Mouse (Mus musculus) lung, postnatal 10 days (tissue): ENCODE measurements around the gene Mdfic.
A peak's percentile ranks its signal among the peaks of the same experiment; 100 is the strongest.

Experiments
- DNase-seq: peaks from one replicate; pipeline ENCODE4 v3.0.0; 2021

The Mdfic gene

GRCm38 (mm10) chr6:15793602-15794345 is 73.3 kb downstream of the Mdfic start:
- peak; percentile 59 for DNase-seq

- DNase-seq, result no peak
These were observed 74.3 kb downstream of the Mdfic start for GRCm38 (mm10) chr6:15794801-15795200.

GRCm38 (mm10) chr6:15807382-15807781 is 86.9 kb downstream of the Mdfic start:
- DNase-seq, result no peak

DNA sequence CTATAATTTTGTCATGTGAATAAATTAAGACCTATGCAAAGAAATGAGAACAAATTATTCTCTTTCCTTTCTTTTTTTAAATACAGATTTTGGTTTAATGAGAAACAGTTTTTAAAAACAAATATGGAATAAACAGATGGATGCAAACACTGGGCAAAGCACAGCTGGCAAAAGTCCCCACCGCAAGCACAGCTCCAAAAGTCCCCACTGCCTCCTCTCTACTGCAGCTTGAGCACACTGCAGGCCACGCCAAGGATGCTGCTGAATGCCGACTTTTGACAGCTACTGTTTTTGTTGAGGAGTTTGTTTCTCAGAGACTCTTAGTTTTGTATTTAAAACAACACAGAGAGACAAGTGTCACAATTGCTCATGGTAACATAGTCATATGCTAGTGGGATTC is 104.8 kb downstream of the Mdfic start:
- no peak for DNase-seq

- DNase-seq, result no peak
These were observed 109.4 kb downstream of the Mdfic start for GRCm38 (mm10) chr6:15829812-15830211.

- no peak for DNase-seq
These were observed 110.2 kb downstream of the Mdfic start for GRCm38 (mm10) chr6:15830651-15831050.

GRCm38 (mm10) chr6:15837695-15838094 is 117.2 kb downstream of the Mdfic start:
- no peak for DNase-seq

- DNase-seq, result peak; percentile 28
These were observed 119.4 kb downstream of the Mdfic start for GRCm38 (mm10) chr6:15839831-15840230.

DNA sequence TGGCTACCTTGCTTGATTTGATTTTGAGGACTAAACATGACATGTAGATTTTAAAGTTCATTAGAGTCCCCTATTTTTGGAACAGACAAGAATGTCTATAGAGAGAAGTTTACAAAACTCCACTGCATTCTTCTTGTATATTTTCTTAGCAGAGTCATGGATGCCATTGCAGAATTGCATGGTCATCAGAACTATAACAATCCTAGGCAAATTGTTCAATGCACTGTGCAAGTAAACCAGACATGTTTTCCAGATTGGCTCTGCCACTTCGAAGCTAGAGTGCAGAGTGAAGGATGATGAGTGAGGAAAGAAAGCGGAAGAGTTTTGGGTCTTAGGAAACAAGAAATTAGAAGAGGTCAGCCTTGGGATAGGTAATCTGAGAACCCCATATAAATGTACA is 120.0 kb downstream of the Mdfic start:
- no peak for DNase-seq

DNA sequence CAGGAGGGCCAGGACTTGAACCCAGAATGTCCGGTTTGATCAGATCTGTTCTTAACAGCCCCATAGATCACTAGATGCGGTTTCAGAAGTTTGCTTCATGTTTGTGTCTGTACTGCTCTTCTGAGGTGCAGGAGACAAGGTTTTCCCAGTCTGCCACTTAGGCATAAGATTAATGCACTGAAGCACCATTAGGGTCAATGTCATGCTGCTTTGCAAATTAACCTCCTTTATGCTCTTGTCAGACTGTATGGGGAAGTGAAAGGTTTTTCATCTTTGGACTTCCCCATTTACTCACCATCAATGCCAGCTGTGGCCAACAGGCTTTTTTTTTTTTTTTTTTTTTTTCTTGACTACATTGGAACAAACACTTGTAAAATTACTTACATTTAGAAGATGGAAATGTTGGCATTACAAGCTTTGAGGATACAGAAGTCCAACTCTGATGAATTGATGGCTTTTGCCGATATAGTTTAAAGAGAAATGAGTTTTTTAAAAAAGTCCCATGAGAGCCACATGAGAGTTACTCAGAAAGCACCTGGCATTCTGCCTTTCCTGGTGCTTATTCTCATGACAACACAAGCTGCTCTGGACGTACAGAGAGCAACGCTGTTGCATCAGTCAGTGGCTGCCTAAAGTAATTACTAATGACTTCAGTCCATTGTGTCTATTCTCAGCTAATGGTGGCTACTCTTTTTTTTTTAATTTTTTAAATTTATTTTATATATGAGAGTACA is 121.2 kb downstream of the Mdfic start:
- no peak for DNase-seq

GRCm38 (mm10) chr6:15843295-15843694 is 122.8 kb downstream of the Mdfic start:
- DNase-seq, result no peak

GRCm38 (mm10) chr6:15845711-15846342 is 125.4 kb downstream of the Mdfic start:
- no peak for DNase-seq
